Mouse (Mus musculus): ENCODE results near the gene Zfp618. TPM values are rescaled to one million over a fixed set of nuclear protein-coding genes. Genes with fewer than 3 reads are reported as not detected.

Zfp618 gene
- total RNA-seq, 2 experiments from 2014 or later: not detected

- no peak for ATAC-seq (replicated peaks; ENCODE audit: low FRiP score, poor library complexity, severe bottlenecking)
Observed at GRCm38 (mm10) chr4:63058686-63059085, 93.3 kb downstream of the Zfp618 start.

GRCm38 (mm10) chr4:63060358-63060757 lies 95.0 kb downstream of the Zfp618 start:
- no peak for ATAC-seq (replicated peaks; ENCODE audit: low FRiP score, poor library complexity, severe bottlenecking)

- ATAC-seq (replicated peaks; ENCODE audit: low FRiP score, poor library complexity, severe bottlenecking): no peak
Observed at GRCm38 (mm10) chr4:63061411-63061810, 96.0 kb downstream of the Zfp618 start.

GRCm38 (mm10) chr4:63063360-63063759 lies 98.0 kb downstream of the Zfp618 start:
- ATAC-seq (replicated peaks; ENCODE audit: low FRiP score, poor library complexity, severe bottlenecking): no peak

- ATAC-seq (replicated peaks; ENCODE audit: low FRiP score, poor library complexity, severe bottlenecking): no peak
Observed at GRCm38 (mm10) chr4:63064911-63065310, 99.5 kb downstream of the Zfp618 start.

- ATAC-seq (replicated peaks; ENCODE audit: low FRiP score, poor library complexity, severe bottlenecking): no peak
Observed at GRCm38 (mm10) chr4:63066796-63067195, 101.4 kb downstream of the Zfp618 start.

DNA sequence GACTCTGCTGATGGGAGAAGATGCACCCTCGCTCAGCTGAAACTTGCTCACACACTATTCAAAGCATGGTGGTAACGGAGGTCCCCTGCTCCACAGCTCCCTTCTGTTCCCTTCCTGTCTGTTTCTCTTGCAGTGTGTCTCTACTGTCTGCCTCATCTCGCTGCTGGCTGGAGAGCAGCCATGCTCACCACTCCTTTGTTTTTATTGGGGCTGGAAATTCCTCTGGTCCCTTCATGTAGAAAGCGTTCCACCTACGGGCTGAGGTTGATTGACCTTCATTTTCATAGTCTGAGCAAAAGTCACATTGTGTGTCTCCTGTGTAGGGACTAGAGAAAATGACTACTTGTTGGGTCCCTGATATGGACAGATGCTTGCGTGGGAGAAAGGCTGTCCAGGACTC lies 102.4 kb downstream of the Zfp618 start:
- no peak for ATAC-seq (replicated peaks; ENCODE audit: low FRiP score, poor library complexity, severe bottlenecking)

- ATAC-seq (replicated peaks; ENCODE audit: low FRiP score, poor library complexity, severe bottlenecking): no peak
Observed at GRCm38 (mm10) chr4:63068499-63069175, 103.3 kb downstream of the Zfp618 start.

DNA sequence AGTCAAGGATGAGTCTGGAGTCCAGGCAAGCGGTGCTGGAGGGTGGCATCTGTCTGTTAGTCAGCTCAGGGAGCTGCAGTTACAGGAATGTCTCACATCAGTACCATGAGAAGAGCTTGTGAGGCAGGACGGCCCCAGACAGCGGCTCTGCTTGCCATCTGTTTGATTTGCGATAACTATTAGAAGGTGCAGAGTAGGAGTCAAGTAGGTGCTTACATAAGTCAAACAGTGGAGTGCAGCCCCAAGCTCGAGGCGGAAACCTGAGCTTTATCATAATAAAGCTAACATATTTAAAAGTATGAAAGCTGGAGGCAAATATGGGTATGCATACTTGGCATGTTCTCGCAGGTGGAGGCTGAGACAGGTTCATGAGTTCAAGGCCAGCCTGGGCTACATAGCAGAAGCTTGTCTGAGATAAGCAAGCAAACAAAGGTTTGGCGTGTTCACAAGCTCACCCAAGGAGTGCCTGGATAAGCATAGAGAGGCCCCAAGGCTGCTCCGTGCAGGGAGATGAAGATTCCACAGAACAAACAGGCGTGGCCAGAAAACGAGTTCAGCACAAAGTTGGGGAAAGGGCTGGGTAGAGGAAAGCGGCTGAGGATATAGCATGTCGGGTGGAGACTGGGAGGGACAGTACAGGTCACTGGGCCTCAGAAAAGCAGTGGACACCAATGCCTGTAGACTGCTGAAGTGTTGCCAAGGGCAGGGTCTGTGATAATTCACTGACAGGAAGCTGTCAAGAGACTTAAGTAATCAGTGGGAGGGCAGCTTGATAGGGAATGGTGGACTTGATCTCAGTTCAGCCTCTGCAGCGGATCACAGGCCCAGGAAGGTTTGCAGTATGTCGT lies 106.3 kb downstream of the Zfp618 start:
- ATAC-seq (replicated peaks; ENCODE audit: low FRiP score, poor library complexity, severe bottlenecking): no peak

GRCm38 (mm10) chr4:63073139-63073538 lies 107.8 kb downstream of the Zfp618 start:
- ATAC-seq (replicated peaks; ENCODE audit: low FRiP score, poor library complexity, severe bottlenecking): no peak

DNA sequence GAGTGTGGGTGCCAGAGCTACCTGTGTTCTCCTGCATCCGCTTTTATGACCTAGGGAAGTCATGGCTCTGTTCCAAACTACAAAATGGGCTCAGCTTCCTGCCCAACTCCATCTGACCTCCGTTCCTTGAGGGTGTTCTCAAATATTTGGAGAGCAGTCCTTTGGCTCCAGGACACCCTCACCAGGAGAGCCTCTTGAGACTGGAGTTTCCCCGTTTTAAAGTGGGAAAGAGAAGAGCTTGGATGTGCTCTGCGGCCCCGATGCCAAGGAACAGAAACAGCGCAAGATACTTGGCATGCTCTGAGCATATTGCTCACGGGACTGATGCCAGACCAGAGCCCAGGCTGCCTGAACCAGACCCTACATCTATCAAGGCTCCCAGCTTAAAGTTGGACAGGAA lies 113.8 kb downstream of the Zfp618 start:
- no peak for ATAC-seq (replicated peaks; ENCODE audit: low FRiP score, poor library complexity, severe bottlenecking)

DNA sequence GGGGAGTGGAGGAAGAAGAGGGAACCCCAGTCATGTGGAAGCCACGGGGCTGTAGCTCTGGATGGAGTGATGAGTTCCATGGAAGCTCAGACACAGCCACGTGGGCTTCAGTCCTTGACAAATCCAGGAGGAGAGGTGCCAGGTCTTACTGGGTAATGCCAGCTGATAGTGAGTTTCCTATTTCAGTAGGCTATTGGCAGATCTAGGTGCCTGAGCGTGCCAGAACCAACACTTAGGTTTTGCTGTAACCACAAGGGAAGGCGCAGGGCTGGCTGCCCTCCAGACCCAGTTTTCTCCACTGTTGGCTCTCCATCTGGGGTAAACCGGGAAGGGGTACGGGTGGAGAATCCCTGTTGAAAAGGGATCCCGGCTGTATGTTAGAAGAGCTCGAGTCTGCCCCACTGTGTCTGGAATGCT lies 119.1 kb downstream of the Zfp618 start:
- no peak for ATAC-seq (replicated peaks; ENCODE audit: low FRiP score, poor library complexity, severe bottlenecking)

DNA sequence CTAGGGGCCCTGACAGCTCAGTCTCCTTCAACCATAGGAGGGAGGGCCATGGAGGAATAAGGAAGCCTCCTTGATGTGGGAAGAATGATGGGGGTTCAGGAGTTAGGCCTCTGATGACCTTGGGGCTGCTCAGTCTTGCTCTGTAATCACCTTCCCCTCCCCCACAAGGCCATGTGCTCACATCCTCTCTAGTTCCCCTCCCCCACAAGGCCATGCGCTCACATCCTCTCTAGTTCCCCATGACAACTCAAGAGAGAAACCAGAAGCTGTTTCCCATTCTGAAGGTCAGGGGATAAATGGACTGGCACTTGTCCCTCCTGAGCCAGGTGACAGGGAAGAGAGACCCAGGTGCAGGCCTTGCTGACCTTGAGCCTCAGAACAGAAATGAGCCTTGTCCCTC lies 124.1 kb downstream of the Zfp618 start:
- ATAC-seq (replicated peaks; ENCODE audit: low FRiP score, poor library complexity, severe bottlenecking): no peak

DNA sequence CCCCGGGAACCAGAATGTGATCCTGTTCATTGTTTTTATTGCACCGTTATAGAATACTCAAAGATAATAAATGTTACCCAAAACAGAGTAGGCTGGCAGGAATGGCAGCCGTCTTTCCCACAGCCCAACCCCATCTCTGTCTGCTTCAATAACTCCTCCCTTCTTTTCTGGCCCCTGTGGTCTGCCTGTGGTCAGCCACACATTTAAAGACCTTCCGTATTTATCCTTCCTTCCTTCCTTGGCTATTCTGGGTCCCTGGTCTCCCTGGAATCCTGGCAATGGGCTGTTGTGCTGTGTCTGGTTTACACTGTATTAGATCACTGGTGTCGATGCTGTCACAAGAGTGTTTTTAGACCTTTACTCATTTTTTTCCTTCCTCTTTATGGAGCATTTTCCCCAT lies 125.8 kb downstream of the Zfp618 start:
- ATAC-seq (replicated peaks; ENCODE audit: low FRiP score, poor library complexity, severe bottlenecking): no peak

DNA sequence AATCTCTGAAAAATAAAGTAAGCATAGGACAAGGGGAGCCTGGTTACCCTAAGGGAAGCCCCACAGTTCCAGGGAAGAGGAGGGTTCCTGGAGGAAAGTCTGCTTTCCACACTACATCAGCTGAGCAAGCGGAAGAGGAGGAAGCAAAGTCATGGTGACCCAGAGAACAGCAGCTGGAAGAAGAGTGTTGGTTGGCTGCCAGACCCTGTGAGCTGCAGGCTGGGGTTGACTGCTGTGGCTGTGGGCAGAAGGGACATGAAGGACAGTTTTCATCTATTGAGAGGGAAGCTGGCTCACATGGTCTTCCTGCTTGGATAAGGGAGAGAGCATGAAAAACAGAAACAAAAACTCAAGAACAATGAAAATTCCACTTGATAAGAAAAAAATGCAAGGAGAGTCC lies 132.2 kb downstream of the Zfp618 start:
- no peak for ATAC-seq (replicated peaks; ENCODE audit: low FRiP score, poor library complexity, severe bottlenecking)

DNA sequence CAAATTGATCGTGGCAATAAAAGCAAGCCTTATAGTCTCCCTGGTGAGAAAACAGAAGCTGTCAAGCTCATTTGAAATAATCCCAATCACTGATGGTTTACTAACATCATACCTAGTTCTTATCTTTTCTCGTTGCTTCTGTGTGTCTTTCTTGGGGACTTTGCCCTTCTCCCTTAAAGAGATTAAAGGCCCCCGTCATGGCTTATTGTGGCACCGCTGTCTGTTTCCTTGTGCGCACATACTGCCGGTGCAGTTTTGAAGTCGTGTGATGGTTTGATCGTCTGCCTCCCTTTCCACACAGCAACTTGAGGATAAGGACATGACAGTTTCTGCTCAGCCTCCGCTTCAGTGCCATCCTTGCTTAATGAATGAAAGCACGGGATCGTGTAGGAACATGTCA lies 135.1 kb downstream of the Zfp618 start:
- no peak for ATAC-seq (replicated peaks; ENCODE audit: low FRiP score, poor library complexity, severe bottlenecking)

DNA sequence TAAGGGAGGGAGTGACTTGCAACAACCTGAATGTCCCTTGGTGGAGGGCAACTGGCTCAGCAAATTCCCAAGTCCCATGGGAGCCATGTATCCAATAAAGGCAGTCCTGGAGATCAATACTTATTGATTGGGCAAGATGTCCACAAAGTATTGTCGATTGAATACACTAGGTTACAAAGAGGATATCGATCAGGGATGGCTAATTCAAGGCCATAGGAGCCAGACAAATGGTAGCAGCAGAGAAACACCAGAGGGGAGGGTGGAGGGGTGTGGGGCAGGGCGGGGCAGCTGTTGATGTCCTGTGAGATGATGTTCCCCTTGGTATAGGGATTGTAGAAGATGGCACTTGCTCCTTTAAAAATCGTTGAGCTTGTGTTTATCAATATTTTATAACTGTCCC lies 136.7 kb downstream of the Zfp618 start:
- no peak for ATAC-seq (replicated peaks; ENCODE audit: low FRiP score, poor library complexity, severe bottlenecking)

GRCm38 (mm10) chr4:63105651-63106050 lies 140.3 kb downstream of the Zfp618 start:
- ATAC-seq (replicated peaks; ENCODE audit: low FRiP score, poor library complexity, severe bottlenecking): no peak

DNA sequence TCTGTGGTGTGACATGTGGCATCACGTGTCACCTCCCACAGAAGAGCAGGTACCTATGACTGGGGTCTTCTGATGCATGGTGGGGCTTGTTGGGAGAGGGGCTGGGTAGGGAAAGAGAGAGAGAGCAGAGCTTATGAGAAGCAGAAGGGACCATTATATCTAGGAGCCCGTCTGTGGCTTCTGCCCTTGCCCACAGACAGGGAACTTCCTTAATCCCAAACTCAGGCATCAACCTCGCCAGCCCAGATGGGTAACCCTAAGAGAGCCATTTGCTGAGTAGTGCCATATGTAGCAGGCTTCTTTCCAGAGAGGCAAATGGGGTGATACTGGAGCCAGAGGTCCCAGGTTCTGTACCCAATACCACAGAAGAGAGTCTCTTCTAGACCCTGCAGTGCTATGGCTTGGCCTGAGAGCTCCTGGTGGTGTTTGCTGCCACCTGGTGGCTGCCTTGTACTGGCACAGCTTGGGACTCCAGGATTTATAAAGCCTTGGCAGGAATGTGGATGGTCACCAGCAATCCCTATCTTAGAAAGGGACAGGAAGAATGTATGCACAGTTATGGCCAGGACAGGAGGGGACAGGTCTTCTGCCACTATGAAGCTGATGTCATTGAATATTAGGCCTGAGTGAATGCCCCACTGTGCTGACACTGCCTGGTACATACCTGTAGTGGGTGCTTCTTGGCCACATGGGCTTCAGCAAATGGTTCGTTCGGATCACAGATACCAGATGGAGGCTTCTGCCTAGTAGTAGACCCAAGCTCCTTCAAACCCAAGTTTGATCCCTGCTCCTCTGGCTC lies 153.5 kb downstream of the Zfp618 start:
- ATAC-seq (replicated peaks; ENCODE audit: low FRiP score, poor library complexity, severe bottlenecking): 0 out of 2 replicates have a peak, but pooled peaks have one; percentile 55

- no peak for ATAC-seq (replicated peaks; ENCODE audit: low FRiP score, poor library complexity, severe bottlenecking)
Observed at GRCm38 (mm10) chr4:63124861-63125466, 159.6 kb downstream of the Zfp618 start.

Measured in erythroblast, adult 5-6 weeks (primary cell).